Mouse (Mus musculus) liver, postnatal 0 days (tissue): ENCODE data around the gene Cdk9.

Source experiments
- CTCF ChIP-seq: sonication (generic); IDR thresholded peaks from 2 replicates; pipeline ENCODE4 v1.5.1; 2016; ENCODE audit warnings: antibody characterized with exemption, low read depth
- EP300 ChIP-seq: IDR thresholded peaks from 2 replicates; pipeline ENCODE4 v1.6.1; 2016; ENCODE audit warnings: antibody characterized with exemption, low read depth, mild to moderate bottlenecking

- TF ChIP-seq CTCF, result no peak
- no peak for TF ChIP-seq EP300
Observed at GRCm38 (mm10) chr2:32742173-32742531, 29.3 kb upstream of the Cdk9 start.
